Mouse (Mus musculus) kidney, postnatal 4 days (tissue): ENCODE results near the gene Gm35134.
"Not testable (repeated sequence)": the region's sequence is repeated elsewhere in the genome, so short reads cannot be mapped to it uniquely, and the experiment has no call there.

ENCODE experiments used
- DNase-seq, 2 experiments: peaks; one replicate each; pipeline ENCODE4 v3.0.0; 2021; ENCODE audit warnings: mixed read lengths in 2 of 2

Gene Gm35134

DNA sequence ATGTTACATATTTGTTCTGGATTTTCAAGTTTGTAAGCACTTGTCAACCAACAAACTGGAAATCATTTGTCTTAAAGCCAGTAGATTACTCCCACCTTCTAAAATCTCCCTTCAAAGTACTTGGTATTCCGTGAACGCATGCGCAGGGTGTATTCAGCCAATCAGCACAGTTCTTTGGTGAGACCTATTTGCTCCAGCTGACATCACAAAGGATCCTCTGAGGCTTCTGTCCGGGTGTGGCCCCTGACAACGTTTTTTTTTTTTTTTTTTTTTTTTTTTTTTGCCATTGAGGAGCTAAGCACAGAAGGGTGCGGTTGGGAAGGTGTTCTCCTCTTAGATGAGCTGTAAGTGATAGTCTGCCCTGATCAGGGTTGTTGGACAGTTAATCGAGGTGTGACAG, at the start of gene Gm35134:
Gene Gm35134, plus strand, starts transcription at position 301 of the 400 bp plus-strand sequence.
- not testable (repeated sequence) for DNase-seq
